Mouse (Mus musculus): ENCODE data around the gene Scel. TPM values are rescaled to one million over a fixed set of nuclear protein-coding genes. Genes with fewer than 3 reads are reported as not detected.

Scel gene
- polyA plus RNA-seq, 2 experiments = 5.6 to 14.3 TPM

DNA sequence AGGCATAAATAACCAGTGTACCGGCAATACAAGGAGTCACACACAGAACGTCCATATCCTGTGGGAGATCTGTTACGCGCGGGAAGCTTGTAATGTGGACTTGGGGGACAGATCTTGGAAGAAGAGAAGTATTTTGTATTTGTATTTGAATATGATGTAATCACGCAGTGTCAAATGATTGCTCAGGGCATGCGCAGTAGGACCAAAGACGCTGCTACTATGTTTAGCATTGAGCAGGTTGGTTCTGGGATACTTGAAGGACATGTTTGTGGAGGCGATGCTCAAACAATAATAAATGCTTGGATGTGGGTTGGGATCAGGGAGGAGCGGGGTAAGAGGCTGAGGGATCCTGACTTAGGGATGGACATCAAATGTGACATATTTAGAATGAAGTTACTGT is 37.8 kb downstream of the Scel start:
- H3K9ac ChIP-seq (ENCODE audit: low read depth, low read length, severe bottlenecking) = no peak overlapping the region
- DNase-seq (ENCODE audit: low spot score) = no peak
- no peak overlapping the region for H3K4me2 ChIP-seq (replicated peaks; ENCODE audit: low read depth, low read length, severe bottlenecking)
- 78% methylated on average over 10 of the region's 10 CpGs for WGBS
- no peaks in the 10 kb centered on the region for H3K27me3 ChIP-seq (ENCODE audit: control insufficient read depth, insufficient read depth, low read length)
- no peaks in the 10 kb centered on the region for H3K4me1 ChIP-seq (ENCODE audit: control insufficient read depth, insufficient read depth, low read length)
- TF ChIP-seq POLR2A (IDR thresholded peaks at IDR 0.05; ENCODE audit: borderline replicate concordance, extremely low read depth, insufficient read depth, insufficient read length) = no peak
- no peak for ATAC-seq (ENCODE audit: low FRiP score, low read depth)
- no peak overlapping the region for H3K27ac ChIP-seq (replicated peaks; ENCODE audit: low read depth, low read length)
- H3K4me3 ChIP-seq (replicated peaks; ENCODE audit: low read length) = no peak overlapping the region
- H3K9me3 ChIP-seq (ENCODE audit: control insufficient read depth, low read length) = no peaks in the 10 kb centered on the region
- no peaks in the 10 kb centered on the region for H3K36me3 ChIP-seq (ENCODE audit: control insufficient read depth, insufficient read depth, low read length)

DNA sequence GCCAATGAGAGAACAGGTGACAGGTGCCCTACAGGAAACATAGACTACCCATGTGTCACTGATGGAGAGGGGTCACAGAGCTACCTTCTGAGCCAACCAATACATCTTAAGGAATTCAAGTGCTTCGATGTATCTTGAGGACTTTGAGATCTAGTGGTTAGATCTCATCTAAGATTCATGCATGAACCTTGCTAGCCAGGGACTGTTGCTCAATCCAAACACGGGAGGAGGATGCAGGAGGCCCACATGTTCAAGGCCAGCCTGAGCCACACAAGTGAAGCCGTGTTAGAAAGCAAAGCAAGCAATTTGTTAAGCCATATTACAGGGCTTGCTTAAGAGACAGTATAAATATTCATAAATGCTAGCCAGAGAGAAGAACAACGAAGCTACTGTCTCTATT is 38.8 kb downstream of the Scel start:
- DNase-seq (ENCODE audit: low spot score) = no peak
- 64% methylated on average over 4 of the region's 4 CpGs for WGBS
- H3K36me3 ChIP-seq (ENCODE audit: control insufficient read depth, insufficient read depth, low read length) = no peaks in the 10 kb centered on the region
- no peak overlapping the region for H3K9ac ChIP-seq (ENCODE audit: low read depth, low read length, severe bottlenecking)
- no peaks in the 10 kb centered on the region for H3K4me1 ChIP-seq (ENCODE audit: control insufficient read depth, insufficient read depth, low read length)
- H3K4me2 ChIP-seq (replicated peaks; ENCODE audit: low read depth, low read length, severe bottlenecking) = no peak overlapping the region
- H3K9me3 ChIP-seq (ENCODE audit: control insufficient read depth, low read length) = no peaks in the 10 kb centered on the region
- no peak for ATAC-seq (ENCODE audit: low FRiP score, low read depth)
- H3K27me3 ChIP-seq (ENCODE audit: control insufficient read depth, insufficient read depth, low read length) = no peaks in the 10 kb centered on the region
- no peak overlapping the region for H3K4me3 ChIP-seq (replicated peaks; ENCODE audit: low read length)
- no peak for TF ChIP-seq POLR2A (IDR thresholded peaks at IDR 0.05; ENCODE audit: borderline replicate concordance, extremely low read depth, insufficient read depth, insufficient read length)
- no peak overlapping the region for H3K27ac ChIP-seq (replicated peaks; ENCODE audit: low read depth, low read length)

DNA sequence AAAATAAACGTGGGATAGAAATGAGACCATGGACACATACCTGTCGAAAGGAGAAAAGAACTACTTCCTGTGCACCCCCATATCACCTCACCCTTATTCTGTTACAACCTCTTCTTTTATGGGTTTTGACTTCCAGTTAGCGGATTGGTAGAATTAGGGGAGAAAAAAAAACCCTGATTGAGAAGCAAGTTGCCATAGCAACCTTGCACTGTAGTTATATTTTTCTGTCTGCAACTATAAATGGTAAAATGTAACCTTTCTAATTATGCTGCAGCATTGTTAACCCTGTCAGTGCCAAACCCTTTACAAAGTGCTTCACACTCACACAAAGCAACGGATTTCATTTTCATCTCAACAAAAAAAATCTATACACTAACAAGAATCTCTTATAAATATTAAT is 39.2 kb downstream of the Scel start:
- Histone ChIP-seq H3K27me3 (ENCODE audit: control insufficient read depth, insufficient read depth, low read length) (no peaks in the 10 kb centered on the region), H3K4me1 (ENCODE audit: control insufficient read depth, insufficient read depth, low read length) (no peaks in the 10 kb centered on the region), H3K9me3 (ENCODE audit: control insufficient read depth, low read length) (no peaks in the 10 kb centered on the region), H3K4me2 (replicated peaks; ENCODE audit: low read depth, low read length, severe bottlenecking) (no peak overlapping the region), H3K4me3 (replicated peaks; ENCODE audit: low read length) (no peak overlapping the region), H3K9ac (ENCODE audit: low read depth, low read length, severe bottlenecking) (no peak overlapping the region), H3K27ac (replicated peaks; ENCODE audit: low read depth, low read length) (no peak overlapping the region), H3K36me3 (ENCODE audit: control insufficient read depth, insufficient read depth, low read length) (no peaks in the 10 kb centered on the region)
- TF ChIP-seq POLR2A (IDR thresholded peaks at IDR 0.05; ENCODE audit: borderline replicate concordance, extremely low read depth, insufficient read depth, insufficient read length) = no peak
- DNase-seq (ENCODE audit: low spot score) = peak; percentile 26
- no peak for ATAC-seq (ENCODE audit: low FRiP score, low read depth)
- 60% methylated on average over 4 of the region's 4 CpGs for whole genome bisulfite sequencing

- Histone ChIP-seq H3K36me3 (ENCODE audit: control insufficient read depth, insufficient read depth, low read length) (no peaks in the 10 kb centered on the region), H3K4me1 (ENCODE audit: control insufficient read depth, insufficient read depth, low read length) (no peaks in the 10 kb centered on the region), H3K27me3 (ENCODE audit: control insufficient read depth, insufficient read depth, low read length) (no peaks in the 10 kb centered on the region), H3K9me3 (ENCODE audit: control insufficient read depth, low read length) (no peaks in the 10 kb centered on the region), H3K4me3 (replicated peaks; ENCODE audit: low read length) (no peak overlapping the region), H3K4me2 (replicated peaks; ENCODE audit: low read depth, low read length, severe bottlenecking) (no peak overlapping the region), H3K27ac (replicated peaks; ENCODE audit: low read depth, low read length) (no peak overlapping the region), H3K9ac (ENCODE audit: low read depth, low read length, severe bottlenecking) (no peak overlapping the region)
- TF ChIP-seq POLR2A (IDR thresholded peaks at IDR 0.05; ENCODE audit: borderline replicate concordance, extremely low read depth, insufficient read depth, insufficient read length) = no peak
- ATAC-seq (ENCODE audit: low FRiP score, low read depth) = no peak
- DNase-seq (ENCODE audit: low spot score) = no peak
- 44% methylated on average over 5 of the region's 5 CpGs for WGBS
Observed at GRCm38 (mm10) chr14:103556609-103557008, 43.5 kb downstream of the Scel start.

DNA sequence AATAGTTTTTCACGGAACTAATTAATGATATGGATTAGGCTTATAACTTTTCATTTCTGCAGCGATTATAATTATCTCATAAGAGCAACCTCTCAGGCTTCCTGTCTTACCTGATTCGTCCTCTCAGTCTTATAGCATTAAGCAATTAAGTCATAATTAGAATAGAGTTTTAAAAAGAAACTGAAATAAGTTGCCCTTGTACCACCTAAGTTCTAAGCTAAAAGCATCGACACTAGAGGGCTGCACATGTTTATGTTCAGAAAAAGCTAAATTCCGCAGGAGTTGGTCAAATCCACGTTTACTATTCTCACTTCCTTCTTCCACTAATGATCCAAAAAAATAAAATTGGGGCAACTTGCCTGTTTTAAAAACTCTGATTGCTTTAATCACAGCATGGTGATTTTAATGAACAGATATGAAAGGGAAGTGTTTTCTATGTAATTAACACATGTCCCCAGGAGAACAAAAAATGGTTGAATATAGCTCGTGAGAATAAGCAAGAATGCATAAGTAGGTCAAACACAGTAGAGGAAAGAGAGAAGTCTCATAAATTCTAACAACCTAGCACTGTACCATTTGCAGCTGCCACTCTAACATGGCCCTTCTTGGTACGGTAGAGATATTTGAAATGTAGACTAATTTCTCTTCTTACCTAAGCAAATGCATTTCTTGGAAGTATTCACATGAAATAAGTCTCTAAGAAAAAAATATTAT is 48.4 kb downstream of the Scel start:
- H3K9me3 ChIP-seq (ENCODE audit: control insufficient read depth, low read length) = no peaks in the 10 kb centered on the region
- no peak overlapping the region for H3K4me3 ChIP-seq (replicated peaks; ENCODE audit: low read length)
- H3K4me1 ChIP-seq (ENCODE audit: control insufficient read depth, insufficient read depth, low read length) = no peaks in the 10 kb centered on the region
- H3K9ac ChIP-seq (ENCODE audit: low read depth, low read length, severe bottlenecking) = no peak overlapping the region
- DNase-seq (ENCODE audit: low spot score) (no peak), ATAC-seq (ENCODE audit: low FRiP score, low read depth) (no peak)
- 51% methylated on average over 8 of the region's 8 CpGs for WGBS
- H3K4me2 ChIP-seq (replicated peaks; ENCODE audit: low read depth, low read length, severe bottlenecking) = no peak overlapping the region
- TF ChIP-seq POLR2A (IDR thresholded peaks at IDR 0.05; ENCODE audit: borderline replicate concordance, extremely low read depth, insufficient read depth, insufficient read length) = no peak
- H3K27ac ChIP-seq (replicated peaks; ENCODE audit: low read depth, low read length) = no peak overlapping the region
- H3K27me3 ChIP-seq (ENCODE audit: control insufficient read depth, insufficient read depth, low read length) = no peaks in the 10 kb centered on the region
- H3K36me3 ChIP-seq (ENCODE audit: control insufficient read depth, insufficient read depth, low read length) = no peaks in the 10 kb centered on the region
